Mouse (Mus musculus) thymus, postnatal 14 days (tissue): ENCODE measurements around the gene Yipf1.
"Not testable (repeated sequence)": the region's sequence is repeated elsewhere in the genome, so short reads cannot be mapped to it uniquely, and the experiment has no call there.

Experiments used
- DNase-seq: peaks from one replicate; pipeline ENCODE4 v3.0.0; 2021

The Yipf1 gene

GRCm38 (mm10) chr4:107328530-107328929 is 14.4 kb downstream of the Yipf1 start:
- no peak for DNase-seq

DNA sequence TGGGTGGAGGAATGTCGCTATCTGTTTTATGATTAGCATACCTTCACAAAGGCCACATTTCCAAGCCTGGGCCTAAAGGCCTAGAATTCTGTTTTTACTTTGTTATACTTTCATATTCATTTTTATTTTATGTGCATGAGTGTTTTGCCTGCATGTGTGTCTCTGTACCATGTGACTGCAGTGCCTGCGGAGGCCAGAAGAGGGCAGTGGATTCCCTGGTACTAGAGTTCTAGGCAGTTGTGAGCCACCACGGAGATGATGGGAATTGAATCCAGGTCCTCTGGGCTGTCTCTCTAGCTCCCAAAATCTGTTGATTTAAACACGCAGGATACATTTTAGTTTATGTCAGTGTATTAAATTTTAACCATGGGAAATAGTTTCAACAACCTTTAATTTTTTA is 19.4 kb downstream of the Yipf1 start:
- peak; percentile 51 for DNase-seq

DNA sequence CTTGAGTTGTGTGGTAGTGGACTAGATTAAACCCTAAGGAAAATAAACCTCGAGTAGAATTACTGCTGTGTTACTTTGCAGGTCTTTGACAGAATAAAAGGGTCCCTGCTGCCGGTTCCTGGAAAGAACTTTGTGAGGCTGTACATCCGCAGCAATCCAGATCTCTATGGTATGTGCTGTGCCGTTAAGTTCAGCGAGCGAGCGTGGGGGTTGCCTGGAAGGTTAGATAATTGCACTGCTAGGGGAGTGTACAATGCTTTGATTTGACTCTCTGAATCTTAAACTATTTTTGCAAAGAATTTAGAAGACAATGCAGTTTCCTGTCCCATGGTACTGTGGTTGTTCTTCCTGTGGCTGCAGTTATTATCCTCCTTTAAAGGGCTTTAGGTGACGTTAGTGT is 22.2 kb downstream of the Yipf1 start:
- no peak for DNase-seq

GRCm38 (mm10) chr4:107337455-107337854 is 23.3 kb downstream of the Yipf1 start:
- DNase-seq = no peak

- DNase-seq = no peak
Measured at GRCm38 (mm10) chr4:107341354-107341753, 27.2 kb downstream of the Yipf1 start.

GRCm38 (mm10) chr4:107344612-107345011 is 30.4 kb downstream of the Yipf1 start:
- no peak for DNase-seq

GRCm38 (mm10) chr4:107347221-107347620 is 33.1 kb downstream of the Yipf1 start:
- DNase-seq = no peak

DNA sequence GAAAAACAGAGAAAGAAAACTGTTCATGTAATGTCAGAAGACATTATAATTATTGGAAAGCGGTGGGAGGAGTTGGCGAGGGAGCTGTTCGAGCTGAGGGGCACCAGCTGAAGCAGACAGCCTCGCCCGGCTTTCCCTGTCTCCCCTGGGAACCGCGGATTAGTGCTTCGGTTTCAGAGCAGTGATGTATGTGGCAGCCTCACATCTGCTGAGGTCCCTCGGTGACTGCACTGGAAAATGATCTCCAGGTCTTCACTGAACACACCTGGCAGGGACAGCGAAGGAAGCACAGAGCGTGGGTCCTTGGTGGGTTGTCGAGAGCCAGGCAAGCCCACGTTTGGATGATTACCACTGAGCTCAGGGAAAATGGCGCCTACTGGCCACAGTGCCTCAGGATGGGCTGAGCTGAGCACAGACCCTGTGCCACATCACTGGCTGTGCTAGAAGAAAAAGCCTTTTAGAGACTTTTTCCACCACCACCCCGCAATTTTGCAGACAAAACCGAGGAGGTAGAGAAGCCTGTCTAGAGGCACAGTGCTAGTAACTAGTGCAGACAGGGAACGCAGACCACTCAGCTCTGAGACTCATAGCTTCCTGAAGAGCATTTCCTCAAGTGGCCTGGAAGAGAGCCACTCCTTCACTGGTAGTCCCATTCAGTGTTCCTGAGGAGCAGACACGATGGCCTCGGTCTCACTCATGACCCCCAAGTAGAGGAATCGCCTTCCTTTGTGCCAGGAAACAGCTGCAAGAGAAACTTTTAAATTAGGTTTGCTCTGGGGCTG is 34.6 kb downstream of the Yipf1 start:
- no peak for DNase-seq

DNA sequence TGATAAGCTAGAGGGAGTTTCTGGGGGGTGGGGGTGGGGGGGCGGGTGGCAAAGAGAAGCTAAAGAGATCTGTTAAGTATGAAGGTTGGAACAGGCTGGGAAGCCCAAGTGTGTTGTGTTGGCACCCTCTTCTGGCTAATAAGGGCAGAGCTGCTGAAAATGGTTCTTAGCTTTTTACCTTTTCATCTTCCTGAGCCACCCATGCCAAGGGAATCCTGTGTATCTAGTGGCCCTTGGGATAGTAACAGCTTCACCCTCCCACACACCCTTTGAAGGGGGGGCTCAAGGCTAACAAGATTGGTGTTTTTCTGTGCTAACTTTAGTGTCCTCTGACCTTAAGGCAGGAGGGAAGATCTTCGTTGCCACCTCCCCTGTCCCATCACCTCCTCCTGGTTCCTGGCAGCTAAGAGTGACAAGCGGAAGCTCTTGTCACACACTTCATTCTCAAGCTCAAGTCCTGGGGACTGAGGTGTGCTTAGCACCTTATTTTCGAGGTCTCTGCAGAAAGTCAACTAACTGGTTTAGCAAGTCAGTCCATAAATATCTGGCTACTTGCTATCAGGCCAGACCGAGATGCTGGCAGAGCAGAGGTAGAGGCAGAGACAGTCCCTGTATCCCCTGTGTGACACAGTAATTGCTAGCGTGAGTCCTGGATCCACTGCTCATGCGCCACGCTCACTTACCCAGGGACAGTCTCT is 35.3 kb downstream of the Yipf1 start:
- DNase-seq = peak; percentile 55

- DNase-seq = no peak
Measured at GRCm38 (mm10) chr4:107351368-107351767, 37.2 kb downstream of the Yipf1 start.

DNA sequence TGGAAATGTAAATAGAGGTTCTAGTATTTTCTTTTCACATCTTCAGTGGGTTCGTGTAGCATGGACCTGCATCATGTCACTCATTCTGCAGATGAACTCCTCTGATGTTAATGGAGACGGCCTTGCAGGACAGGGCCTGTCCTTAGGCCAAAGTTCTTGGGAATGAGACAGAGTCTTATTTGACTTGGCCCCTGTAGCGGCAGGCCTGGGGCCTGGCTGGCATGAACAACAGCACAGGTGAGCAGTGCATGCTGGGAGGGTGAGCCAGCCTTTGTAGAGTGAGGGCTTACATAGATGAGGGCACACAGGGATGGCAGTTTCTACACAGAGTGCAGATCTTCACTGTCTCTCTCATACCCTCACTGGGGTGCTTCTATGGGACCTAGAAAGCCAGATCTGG is 39.4 kb downstream of the Yipf1 start:
- no peak for DNase-seq

DNA sequence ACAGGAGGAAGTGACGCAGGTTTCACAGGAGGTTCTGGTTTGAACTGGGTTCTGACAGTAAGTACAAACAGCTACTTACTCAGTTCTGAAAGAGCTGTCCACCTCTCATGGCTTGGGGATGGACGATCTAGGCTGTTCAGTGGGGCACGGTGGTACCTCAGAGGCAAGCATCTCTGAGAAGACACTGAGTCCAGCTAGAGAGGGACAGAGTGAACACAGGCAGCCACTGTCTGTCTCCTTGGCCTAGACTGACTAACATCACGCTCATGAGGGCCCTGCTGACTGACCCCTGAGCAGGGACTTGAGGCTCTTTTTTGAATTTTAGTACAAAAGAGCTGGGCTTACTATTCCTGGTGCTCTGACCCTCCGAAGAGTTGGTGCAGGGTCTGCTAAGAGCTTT is 40.0 kb downstream of the Yipf1 start:
- DNase-seq = no peak

DNA sequence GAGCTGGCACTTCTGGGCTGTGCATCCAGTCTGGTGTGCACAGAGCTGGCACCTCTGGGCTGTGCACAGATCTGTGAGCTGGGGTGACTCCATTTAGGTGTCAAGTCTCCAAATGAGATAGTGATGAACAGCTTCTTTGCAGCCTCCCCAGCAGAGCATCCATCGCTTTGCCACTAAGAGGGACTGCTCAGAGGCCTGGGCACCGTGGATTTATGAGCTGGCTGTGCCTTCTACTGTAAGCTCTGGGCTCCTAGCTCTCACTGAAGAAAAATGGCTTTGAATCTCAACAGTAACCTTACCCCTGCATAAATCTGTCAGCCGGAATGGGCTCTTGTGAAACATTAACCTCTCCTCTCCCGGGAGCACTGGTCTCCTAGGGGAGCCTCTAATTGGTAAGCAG is 40.4 kb downstream of the Yipf1 start:
- DNase-seq = no peak

DNA sequence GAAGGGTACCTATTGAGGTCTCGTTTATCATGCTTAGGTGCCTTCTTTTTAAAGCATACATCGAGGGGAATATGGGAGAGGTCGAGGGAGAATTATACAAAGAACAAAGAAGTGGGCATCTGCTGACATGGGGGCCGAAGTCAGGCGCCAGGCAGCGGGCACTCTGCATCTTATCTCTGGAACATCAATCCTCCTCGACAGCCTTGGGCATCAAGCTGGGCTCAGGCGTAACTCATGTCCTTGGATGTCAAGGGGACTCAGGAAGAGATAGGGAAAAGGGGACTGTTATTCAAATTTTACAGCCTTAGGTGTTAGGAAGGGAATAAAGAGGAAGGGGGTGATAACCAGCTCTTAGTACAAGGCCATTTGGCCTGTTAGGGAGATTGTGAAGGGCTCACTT is 43.0 kb downstream of the Yipf1 start:
- not testable (repeated sequence) for DNase-seq

GRCm38 (mm10) chr4:107358460-107358859 is 44.3 kb downstream of the Yipf1 start:
- no peak for DNase-seq

DNA sequence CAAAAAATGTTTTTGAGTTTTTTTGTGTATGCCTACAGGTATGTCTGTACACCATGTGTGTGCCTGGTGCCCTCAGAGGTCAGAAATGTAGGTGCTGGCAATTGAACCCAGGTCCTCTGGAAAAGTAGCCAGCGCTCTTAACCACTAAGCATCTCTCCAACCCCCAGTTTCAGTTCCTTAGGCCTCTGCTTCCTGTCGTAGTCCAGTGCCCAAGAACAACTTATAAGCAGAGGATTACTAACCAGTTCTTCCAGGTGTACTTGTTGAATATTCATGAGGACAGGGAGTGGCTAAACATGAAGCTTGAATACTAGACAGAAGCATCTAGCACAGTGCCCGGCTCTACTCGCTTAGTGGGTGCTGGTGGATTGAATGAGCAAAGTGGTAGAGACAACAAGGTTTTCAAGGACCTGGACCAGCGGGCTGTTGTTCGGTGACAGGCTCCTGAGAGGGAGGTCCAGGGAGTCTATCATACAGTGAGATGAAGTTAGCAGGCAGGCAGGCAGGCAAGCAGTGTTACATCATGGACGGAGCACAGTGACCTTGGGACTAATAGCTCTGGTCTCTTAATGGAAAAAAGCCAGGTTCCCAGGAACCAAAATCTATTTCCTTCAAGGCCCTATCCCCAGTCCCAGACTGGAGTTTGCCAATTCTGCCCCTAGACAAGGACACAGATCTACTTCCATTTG is 46.4 kb downstream of the Yipf1 start:
- no peak for DNase-seq

- DNase-seq = no peak
Measured at GRCm38 (mm10) chr4:107362755-107363154, 48.6 kb downstream of the Yipf1 start.

GRCm38 (mm10) chr4:107363573-107363972 is 49.4 kb downstream of the Yipf1 start:
- no peak for DNase-seq

DNA sequence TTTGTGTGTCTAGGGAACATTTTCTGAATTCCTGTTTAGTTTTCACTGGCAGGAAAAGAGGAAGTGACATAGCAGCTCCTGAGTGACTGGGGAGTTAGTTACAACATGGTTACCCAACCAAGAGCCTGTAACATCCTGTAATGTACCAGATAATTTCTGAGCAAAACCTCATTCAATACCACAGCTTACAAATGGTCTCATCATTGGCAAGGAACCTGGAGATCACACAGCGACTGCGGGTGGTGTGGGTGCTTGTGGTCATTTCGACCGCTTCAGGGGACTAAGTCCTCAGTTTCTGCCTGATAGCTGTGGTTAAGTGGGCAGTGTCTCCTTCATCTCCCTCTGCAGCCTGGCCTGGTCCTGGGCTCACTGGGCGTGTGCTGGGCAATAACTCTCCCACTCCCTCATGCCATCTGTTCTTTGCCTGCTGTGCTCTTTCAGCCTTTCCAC is 50.1 kb downstream of the Yipf1 start:
- no peak for DNase-seq

DNA sequence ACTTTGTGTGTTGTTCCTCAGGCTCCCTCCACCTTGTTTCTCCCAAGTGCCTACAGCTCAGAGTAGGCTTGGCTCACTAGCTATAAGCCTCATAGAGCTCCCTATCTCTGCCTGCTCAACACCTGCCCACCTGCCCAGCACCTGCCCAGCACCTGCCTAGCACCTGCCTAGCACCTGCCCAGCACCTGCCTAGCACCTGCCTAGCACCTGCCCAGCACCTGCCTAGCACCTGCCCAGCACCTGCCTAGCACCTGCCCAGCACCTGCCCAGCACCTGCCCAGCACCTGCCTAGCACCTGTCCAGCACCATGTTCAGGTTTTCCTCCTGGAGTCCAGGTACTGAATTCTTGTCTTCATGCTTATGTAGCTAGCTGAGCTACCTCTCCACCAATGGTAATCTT is 52.2 kb downstream of the Yipf1 start:
- not testable (repeated sequence) for DNase-seq

- DNase-seq = peak; percentile 87
Measured at GRCm38 (mm10) chr4:107367567-107368314, 53.6 kb downstream of the Yipf1 start, which contains the start of gene Ndc1. Ndc1 (plus strand) TSS chr4:107367784.

GRCm38 (mm10) chr4:107372304-107372703 is 58.1 kb downstream of the Yipf1 start:
- DNase-seq = no peak

DNA sequence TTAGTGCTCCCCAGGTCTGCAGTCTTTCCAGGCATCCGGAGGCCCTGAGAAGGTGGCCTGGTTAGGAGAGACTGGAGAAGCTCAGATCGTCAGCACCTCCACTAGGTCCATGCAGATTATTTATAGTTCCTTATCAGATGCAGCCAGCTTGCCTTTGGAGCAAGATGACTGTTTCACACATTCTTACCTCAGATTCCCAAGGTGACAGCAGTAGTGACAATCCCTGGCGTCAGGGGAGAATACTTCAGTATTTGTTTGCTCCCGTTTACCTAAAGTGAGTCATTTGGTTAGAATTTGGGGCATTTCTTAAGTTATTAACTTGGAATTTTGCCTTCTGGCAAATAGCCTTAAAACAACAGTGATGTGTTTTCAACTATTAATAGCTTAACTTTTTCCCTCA is 60.5 kb downstream of the Yipf1 start:
- no peak for DNase-seq
